Mouse (Mus musculus): ENCODE results near the gene Supt16. TPM values are rescaled to one million over a fixed set of nuclear protein-coding genes. Genes with fewer than 3 reads are reported as not detected.

The Supt16 gene
- total RNA-seq, 2 experiments from 2014 or later = 54.3 to 148 TPM

GRCm38 (mm10) chr14:52149888-52150287 lies 47.3 kb downstream of the Supt16 start:
- ATAC-seq (ENCODE audit: poor library complexity, severe bottlenecking) = no peak

DNA sequence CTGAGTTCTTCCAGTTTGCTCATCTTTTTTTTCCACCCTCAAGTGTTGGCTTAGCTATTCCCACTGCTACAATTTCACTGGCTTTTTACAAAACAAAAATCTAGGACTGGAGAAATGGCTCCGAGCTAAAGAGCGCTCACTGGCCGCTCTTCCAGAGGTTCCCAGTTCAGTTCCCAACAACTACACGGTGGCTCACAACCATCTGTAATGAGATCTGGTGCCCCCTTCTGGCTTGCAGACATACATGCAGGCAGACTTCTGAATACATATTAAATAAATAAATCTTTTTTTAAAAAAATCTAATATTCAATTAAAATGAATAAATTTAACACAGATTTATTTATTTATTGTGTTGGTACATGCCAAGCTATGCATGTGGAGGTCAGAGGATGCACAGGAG lies 50.7 kb downstream of the Supt16 start:
- no peak for ATAC-seq (ENCODE audit: poor library complexity, severe bottlenecking)

GRCm38 (mm10) chr14:52144165-52144564 lies 53.1 kb downstream of the Supt16 start:
- no peak for ATAC-seq (ENCODE audit: poor library complexity, severe bottlenecking)

GRCm38 (mm10) chr14:52141445-52142127 lies 55.6 kb downstream of the Supt16 start:
- ATAC-seq (ENCODE audit: poor library complexity, severe bottlenecking) = peak; percentile 55

DNA sequence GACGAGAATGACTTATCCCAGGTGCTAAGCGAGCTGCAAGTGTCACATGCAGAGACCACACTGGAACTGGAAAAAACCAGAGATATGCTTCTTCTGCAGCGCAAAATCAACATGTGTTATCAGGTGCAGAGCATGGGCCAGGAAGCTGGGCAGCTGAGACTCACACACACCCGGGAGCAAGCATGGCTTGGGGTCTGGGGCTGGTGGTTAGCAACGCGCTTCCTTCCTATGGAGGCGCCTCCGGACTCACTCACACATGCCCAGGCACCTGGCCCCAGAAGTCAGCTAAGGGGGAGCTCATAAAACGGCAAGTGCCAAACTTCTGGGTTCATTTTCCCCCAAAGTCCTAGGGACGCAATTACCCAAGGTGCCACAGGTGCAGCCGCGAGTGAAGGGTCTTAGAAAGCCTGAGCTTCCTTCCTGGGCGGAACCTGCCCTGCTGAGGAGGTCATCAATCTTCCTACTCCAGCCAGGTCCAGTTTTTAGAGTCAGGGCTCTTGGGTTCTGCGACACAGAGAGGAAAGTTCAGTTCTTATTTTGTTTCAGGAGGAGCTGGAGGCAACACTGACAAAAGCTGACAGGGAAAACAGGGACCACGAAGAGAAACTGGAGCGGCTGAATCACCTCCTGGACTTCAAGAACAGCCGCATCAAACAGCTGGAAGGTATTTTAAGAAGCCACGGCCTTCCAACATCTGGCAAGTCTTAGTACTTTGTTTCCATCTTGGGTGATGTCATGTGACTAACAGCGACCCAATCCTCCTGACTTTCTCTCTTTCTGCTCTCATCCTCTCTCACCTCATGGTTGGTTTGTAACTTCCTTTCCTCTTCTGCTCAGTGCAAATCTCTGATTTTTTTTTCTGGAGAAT lies 56.4 kb downstream of the Supt16 start:
- ATAC-seq (ENCODE audit: poor library complexity, severe bottlenecking) = peak; percentile 59

GRCm38 (mm10) chr14:52133584-52133983 lies 63.6 kb downstream of the Supt16 start:
- peak; percentile 92 for ATAC-seq (ENCODE audit: poor library complexity, severe bottlenecking)

DNA sequence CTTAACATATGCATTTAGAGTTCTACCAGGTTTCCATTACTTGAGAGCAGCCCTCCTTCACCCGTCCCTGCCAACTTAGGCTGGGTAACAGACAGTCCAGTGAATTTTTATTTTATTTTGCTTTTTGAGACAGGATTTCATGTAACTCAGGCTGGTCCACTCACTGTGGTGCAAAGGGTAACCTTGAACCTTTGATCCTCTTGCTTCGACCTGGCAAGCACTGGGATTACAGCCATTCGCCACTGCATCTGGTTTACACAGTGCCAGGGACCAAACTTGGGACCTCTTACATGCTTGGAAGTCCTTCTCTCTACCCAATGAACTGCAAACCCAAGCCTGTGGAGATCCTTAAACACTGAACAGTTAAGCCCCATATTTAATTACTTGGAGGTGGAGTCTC lies 72.6 kb downstream of the Supt16 start:
- ATAC-seq (ENCODE audit: poor library complexity, severe bottlenecking) = no peak

DNA sequence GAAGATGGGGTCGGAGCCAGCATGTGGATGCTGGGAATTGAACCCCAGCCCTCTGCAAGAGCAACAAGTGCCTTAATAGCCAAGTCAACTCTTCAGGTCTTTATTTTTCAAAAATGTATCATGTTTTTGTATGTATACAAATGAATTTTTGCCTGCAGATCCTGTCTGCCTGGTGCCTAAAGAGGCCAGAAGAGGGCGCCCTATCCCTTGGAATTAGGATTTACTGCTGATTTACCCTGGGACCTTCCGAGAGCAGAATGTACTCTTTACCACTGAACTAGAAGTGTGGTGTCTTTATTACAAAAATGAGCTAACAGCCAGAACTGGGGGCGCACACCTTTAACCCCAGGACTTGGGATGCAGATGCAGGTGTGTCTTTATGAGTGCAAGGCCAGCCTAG lies 73.3 kb downstream of the Supt16 start:
- ATAC-seq (ENCODE audit: poor library complexity, severe bottlenecking) = peak; percentile 62

- peak; percentile 59 for ATAC-seq (ENCODE audit: poor library complexity, severe bottlenecking)
Measured at GRCm38 (mm10) chr14:52120169-52120568, 77.0 kb downstream of the Supt16 start.

DNA sequence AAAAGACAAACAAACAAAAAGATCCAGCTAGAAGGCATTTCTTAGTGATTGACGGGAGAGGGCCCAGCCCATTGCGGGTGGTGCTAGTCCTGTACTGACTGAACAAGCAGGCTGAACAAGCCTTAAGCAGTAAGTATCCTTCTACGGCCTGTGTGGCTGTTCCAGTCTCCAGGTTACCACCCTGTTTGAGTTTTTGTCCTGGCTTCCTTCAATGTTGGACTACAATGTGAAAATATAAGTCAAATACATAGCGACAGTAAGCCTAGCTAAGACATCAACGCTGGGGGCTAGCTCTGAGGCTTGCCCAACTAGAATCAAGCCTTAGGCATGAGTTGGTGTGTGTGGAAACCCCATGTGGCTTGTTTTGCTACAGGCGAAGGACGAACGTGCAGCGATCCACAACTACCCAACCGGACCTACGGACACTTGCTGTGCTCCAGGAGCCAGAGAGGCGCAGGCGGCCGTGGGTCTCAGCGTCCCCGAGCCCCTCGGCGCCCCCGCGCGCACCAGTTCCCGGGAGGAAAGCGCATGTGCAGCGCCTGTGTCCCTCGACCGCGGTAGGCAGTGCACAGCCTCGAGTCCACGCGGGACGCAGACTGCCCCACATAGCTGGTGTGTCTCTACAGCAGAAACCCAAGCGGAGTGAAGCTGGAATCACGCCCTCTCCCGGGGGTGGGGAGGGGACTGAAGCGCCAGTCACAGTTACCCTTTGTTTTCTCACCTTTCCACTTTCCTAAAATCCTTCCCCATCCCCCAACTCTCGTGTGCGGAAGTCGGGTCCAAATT lies 78.2 kb downstream of the Supt16 start:
- ATAC-seq (ENCODE audit: poor library complexity, severe bottlenecking) = peak; percentile 70

DNA sequence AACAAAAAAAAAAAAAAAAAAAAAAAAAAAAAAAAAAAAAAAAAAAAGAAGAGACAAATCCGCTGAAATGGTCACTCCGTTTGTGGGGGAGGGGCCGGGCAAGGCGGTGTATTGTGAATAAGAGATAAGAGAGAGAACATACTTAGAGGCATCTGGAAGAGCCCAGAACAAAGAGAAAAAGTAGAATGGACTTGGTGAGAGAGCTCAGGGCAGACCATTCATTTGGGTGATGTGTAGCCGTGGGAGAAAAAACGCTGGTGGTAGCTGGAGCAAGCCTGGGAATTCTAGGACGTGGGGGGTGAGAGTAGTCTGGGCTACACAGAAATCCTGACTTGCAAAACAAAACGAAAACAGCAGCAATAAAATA lies 78.8 kb downstream of the Supt16 start:
- ATAC-seq (ENCODE audit: poor library complexity, severe bottlenecking) = no peak

GRCm38 (mm10) chr14:52117241-52117640 lies 80.0 kb downstream of the Supt16 start:
- no peak for ATAC-seq (ENCODE audit: poor library complexity, severe bottlenecking)

- no peak for ATAC-seq (ENCODE audit: poor library complexity, severe bottlenecking)
Measured at GRCm38 (mm10) chr14:52114101-52114500, 83.1 kb downstream of the Supt16 start.

Other genes with a start within 250 kb of the Supt16 start
- gene Arhgef40, start 212.7 kb downstream of the Supt16 start, total RNA-seq (2015) = 1.7 and 2.6 TPM in 2 replicates
- 2.2 and 5.1 TPM in 2 replicates for gene Arhgef40, start 212.7 kb downstream of the Supt16 start, total RNA-seq (2017)
- gene Tmem253, start 181.8 kb downstream of the Supt16 start, total RNA-seq (2015) = not detected in 2 replicates
- not detected in 2 replicates for gene Tmem253, start 181.8 kb downstream of the Supt16 start, total RNA-seq (2017)
- gene Zfp219, start 176.7 kb downstream of the Supt16 start, total RNA-seq (2015) = 3.7 and 4.4 TPM in 2 replicates
- gene Zfp219, start 176.7 kb downstream of the Supt16 start, total RNA-seq (2017) = 4.7 and 5.1 TPM in 2 replicates
- not detected in 2 replicates for gene Olfr221, start 155.0 kb downstream of the Supt16 start, total RNA-seq (2015)
- gene Olfr221, start 155.0 kb downstream of the Supt16 start, total RNA-seq (2017) = not detected in 2 replicates
- gene Hnrnpc, start 93.4 kb downstream of the Supt16 start, total RNA-seq (2015) = 221 and 239 TPM in 2 replicates
- 322 and 343 TPM in 2 replicates for gene Hnrnpc, start 93.4 kb downstream of the Supt16 start, total RNA-seq (2017)
- 2.9 and 3.6 TPM in 2 replicates for gene Rpgrip1, start 86.7 kb downstream of the Supt16 start, total RNA-seq (2015)
- gene Rpgrip1, start 86.7 kb downstream of the Supt16 start, total RNA-seq (2017) = 2.7 TPM in 2 replicates
- gene Chd8, start 60.4 kb upstream of the Supt16 start, total RNA-seq (2015) = 73.1 and 77.7 TPM in 2 replicates
- gene Chd8, start 60.4 kb upstream of the Supt16 start, total RNA-seq (2017) = 36.9 and 47.6 TPM in 2 replicates
- 29.9 and 33.1 TPM in 2 replicates for gene Tox4, start 81.7 kb upstream of the Supt16 start, total RNA-seq (2015)
- gene Tox4, start 81.7 kb upstream of the Supt16 start, total RNA-seq (2017) = 37.7 and 41.4 TPM in 2 replicates
- gene Rab2b, start 82.1 kb upstream of the Supt16 start, total RNA-seq (2015) = 5.3 and 7.8 TPM in 2 replicates
- 3.6 and 4.6 TPM in 2 replicates for gene Rab2b, start 82.1 kb upstream of the Supt16 start, total RNA-seq (2017)
- 36.2 and 42.1 TPM in 2 replicates for gene Mettl3, start 107.7 kb upstream of the Supt16 start, total RNA-seq (2015)
- 29.9 TPM in 2 replicates for gene Mettl3, start 107.7 kb upstream of the Supt16 start, total RNA-seq (2017)
- gene Sall2, start 131.3 kb upstream of the Supt16 start, total RNA-seq (2015) = 0.51 TPM in 1 of 2 replicates, not detected in the other
- 0.07 and 0.37 TPM in 2 replicates for gene Sall2, start 131.3 kb upstream of the Supt16 start, total RNA-seq (2017)
- gene Olfr1513, start 159.0 kb upstream of the Supt16 start, total RNA-seq (2015) = not detected in 2 replicates
- gene Olfr1513, start 159.0 kb upstream of the Supt16 start, total RNA-seq (2017) = not detected in 2 replicates
- gene Olfr1512, start 181.8 kb upstream of the Supt16 start, total RNA-seq (2015) = not detected in 2 replicates
- gene Olfr1512, start 181.8 kb upstream of the Supt16 start, total RNA-seq (2017) = not detected in 2 replicates
- not detected in 2 replicates for gene Olfr1511, start 200.0 kb upstream of the Supt16 start, total RNA-seq (2015)
- not detected in 2 replicates for gene Olfr1511, start 200.0 kb upstream of the Supt16 start, total RNA-seq (2017)
- not detected in 2 replicates for gene Olfr1510, start 217.0 kb upstream of the Supt16 start, total RNA-seq (2015)
- gene Olfr1510, start 217.0 kb upstream of the Supt16 start, total RNA-seq (2017) = not detected in 2 replicates
- gene Olfr1509, start 245.6 kb upstream of the Supt16 start, total RNA-seq (2015) = not detected in 2 replicates
- gene Olfr1509, start 245.6 kb upstream of the Supt16 start, total RNA-seq (2017) = not detected in 2 replicates

Data from megakaryocyte, adult 5-6 weeks (primary cell).